Mouse (Mus musculus): ENCODE data around the gene Sult3a2. TPM values are rescaled to one million over a fixed set of nuclear protein-coding genes. Genes with fewer than 3 reads are reported as not detected.

Sult3a2 gene
- total RNA-seq (2023) = not detected in 2 replicates

DNA sequence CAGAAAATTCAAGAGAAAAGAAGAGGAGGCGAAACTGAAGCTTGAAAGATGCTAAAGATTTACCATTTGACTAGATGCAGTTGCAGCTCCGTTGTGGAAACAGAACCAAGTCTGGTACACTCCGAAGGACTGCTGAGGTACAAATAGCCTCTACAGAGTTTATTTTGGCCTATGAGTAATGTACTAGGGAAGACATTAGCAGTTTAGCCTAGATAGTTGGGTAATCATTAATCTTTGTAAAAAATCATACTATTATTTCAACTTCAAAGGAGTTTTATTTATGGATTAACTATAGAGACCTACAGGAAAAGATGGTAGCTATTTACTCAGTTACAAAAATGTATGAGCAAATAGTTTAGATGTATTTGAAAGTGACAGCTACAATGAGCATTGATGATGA, at the start of gene Sult3a2:
Gene Sult3a2, minus strand, starts transcription at position 101 of the 400 bp plus-strand sequence.

Other genes starting within 250 kb of the Sult3a2 start
- not detected in 2 replicates for gene Clvs2, start 161.9 kb downstream of the Sult3a2 start, total RNA-seq (2023)
- not detected in 2 replicates for gene Sult3a1, start 71.0 kb upstream of the Sult3a2 start, total RNA-seq (2023)
- not detected in 2 replicates for gene Rsph4a, start 118.4 kb upstream of the Sult3a2 start, total RNA-seq (2023)
- 46.6 and 62.5 TPM in 2 replicates for gene Zup1, start 164.6 kb upstream of the Sult3a2 start, total RNA-seq (2023)
- gene Rwdd1, start 232.9 kb upstream of the Sult3a2 start, total RNA-seq (2023) = 24.7 and 39.4 TPM in 2 replicates

All from neutrophil, adult 65 days (primary cell).